Mouse (Mus musculus) thymus, adult 2 months (tissue): ENCODE data around the gene Ubtd1.

Source experiments
- CTCF ChIP-seq: fragments of 200-500 bp; IDR thresholded peaks from 2 replicates; pipeline ENCODE4 v1.5.1; 2012; ENCODE audit warnings: mild to moderate bottlenecking, control low read depth, low read length, moderate library complexity, borderline replicate concordance; ENCODE audit not compliant: control insufficient read depth, poor library complexity, insufficient read depth; ENCODE audit errors: extremely low read depth
- POLR2A ChIP-seq: fragments of 200-500 bp; IDR thresholded peaks from 2 replicates; pipeline ENCODE4 v1.6.1; 2012; ENCODE audit warnings: mild to moderate bottlenecking, low read length, control low read depth, moderate library complexity; ENCODE audit not compliant: control insufficient read depth, poor library complexity, insufficient read depth; ENCODE audit errors: extremely low read depth

GRCm38 (mm10) chr19:42001253-42001980 lies 19.9 kb downstream of the Ubtd1 start:
- TF ChIP-seq POLR2A = no peak
- TF ChIP-seq CTCF = no peak
